Mouse (Mus musculus) liver, embryonic 13.5 days (tissue): ENCODE data around the gene Dnajc13. TPM values are rescaled to one million over a fixed set of nuclear protein-coding genes. Genes with fewer than 3 reads are reported as not detected.

Experiments
- ATAC-seq: fragments of 200-750 bp; cut with Nextera tagmentation; 2 replicates; pipeline ENCODE4 v1.8.0; 2017; ENCODE audit warnings: low read depth, mild to moderate bottlenecking, moderate number of reproducible peaks, moderate library complexity
- DNase-seq: peaks from one replicate; pipeline ENCODE4 v3.0.0; 2022
- H3K27ac ChIP-seq: fragments of 300-500 bp; sonication (generic); 2 replicates; pipeline ENCODE4 v1.5.1; 2015; ENCODE audit warnings: moderate library complexity, mild to moderate bottlenecking, inconsistent platforms
- H3K27me3 ChIP-seq: fragments of 300-500 bp; sonication (generic); 2 replicates; pipeline ENCODE4 v1.6.1; 2015; ENCODE audit warnings: mild to moderate bottlenecking, inconsistent platforms
- H3K36me3 ChIP-seq: fragments of 300-500 bp; sonication (generic); 2 replicates; pipeline ENCODE4 v1.6.1; 2015; ENCODE audit warnings: mild to moderate bottlenecking, inconsistent platforms
- H3K4me1 ChIP-seq: fragments of 300-500 bp; sonication (generic); replicated peaks from 2 replicates; pipeline ENCODE4 v1.6.1; 2015; ENCODE audit warnings: inconsistent platforms
- H3K4me2 ChIP-seq: fragments of 300-500 bp; sonication (generic); 2 replicates; pipeline ENCODE4 v1.6.1; 2015; ENCODE audit warnings: inconsistent platforms, mild to moderate bottlenecking, moderate library complexity
- H3K4me3 ChIP-seq: fragments of 300-500 bp; sonication (generic); replicated peaks from 2 replicates; pipeline ENCODE4 v1.5.1; 2015; ENCODE audit warnings: mild to moderate bottlenecking, inconsistent platforms
- H3K9ac ChIP-seq: fragments of 300-500 bp; sonication (generic); 2 replicates; pipeline ENCODE4 v1.6.1; 2015; ENCODE audit warnings: mild to moderate bottlenecking, inconsistent platforms
- H3K9me3 ChIP-seq: fragments of 300-500 bp; sonication (generic); replicated peaks from 2 replicates; pipeline ENCODE4 v1.6.1; 2016; ENCODE audit warnings: inconsistent platforms
- WGBS: fragments of 180-500 bp; shearing (Covaris S2); methylation state at CpG from one replicate; pipeline ENCODE4 v1.1.7; 2015; ENCODE audit not compliant: insufficient replicate concordance; 5-methylcytosine and 5-hydroxymethylcytosine counted together
- polyA plus RNA-seq: library from polyadenylated mRNA; unstranded; fragments of >200 nt; fragmentation: Nextera tagmentation; extraction: Ambion mirVana; gene quantifications from 2 replicates; pipeline ENCODE4 v1.2.1, GENCODE M21; 2015

The Dnajc13 gene
- polyA plus RNA-seq, 1 experiment from 2014 or later, result 6.4 TPM

GRCm38 (mm10) chr9:104277528-104278162, 14.9 kb upstream of the Dnajc13 start:
- no peak overlapping the region for H3K4me3 ChIP-seq
- H3K27me3 ChIP-seq, result no peaks in the 10 kb centered on the region
- H3K4me1 ChIP-seq, result no peaks in the 10 kb centered on the region
- H3K27ac ChIP-seq, result no peak overlapping the region
- H3K9me3 ChIP-seq, result no peaks in the 10 kb centered on the region
- no peak overlapping the region for H3K9ac ChIP-seq
- WGBS, result 19% methylated on average over 18 of the region's 18 CpGs
- DNase-seq (no peak), ATAC-seq (no peak)
- no peaks in the 10 kb centered on the region for H3K36me3 ChIP-seq
- H3K4me2 ChIP-seq, result no peak overlapping the region

- H3K9me3 ChIP-seq, result no peaks in the 10 kb centered on the region
- no peaks in the 10 kb centered on the region for H3K4me1 ChIP-seq
- H3K9ac ChIP-seq, result no peak overlapping the region
- no peaks in the 10 kb centered on the region for H3K36me3 ChIP-seq
- no peaks in the 10 kb centered on the region for H3K27me3 ChIP-seq
- no peak overlapping the region for H3K27ac ChIP-seq
- H3K4me3 ChIP-seq, result no peak overlapping the region
- WGBS, result 68% methylated on average over 17 of the region's 17 CpGs
- DNase-seq (no peak), ATAC-seq (no peak)
- no peak overlapping the region for H3K4me2 ChIP-seq
These were observed 12.5 kb upstream of the Dnajc13 start for GRCm38 (mm10) chr9:104275084-104275785.

GRCm38 (mm10) chr9:104272057-104272456, 9.3 kb upstream of the Dnajc13 start:
- Histone ChIP-seq H3K9me3 (no peaks in the 10 kb centered on the region), H3K36me3 (no peaks in the 10 kb centered on the region), H3K27ac (no peak overlapping the region), H3K4me3 (no peak overlapping the region), H3K4me1 (no peaks in the 10 kb centered on the region), H3K4me2 (no peak overlapping the region), H3K9ac (no peak overlapping the region), H3K27me3 (no peaks in the 10 kb centered on the region)
- ATAC-seq, result no peak
- WGBS, result 53% methylated on average over 4 of the region's 4 CpGs
- no peak for DNase-seq

GRCm38 (mm10) chr9:104271642-104272041, 8.9 kb upstream of the Dnajc13 start:
- Histone ChIP-seq H3K27me3 (no peaks in the 10 kb centered on the region), H3K4me1 (no peaks in the 10 kb centered on the region), H3K4me3 (no peak overlapping the region), H3K27ac (no peak overlapping the region), H3K9me3 (no peaks in the 10 kb centered on the region), H3K9ac (no peak overlapping the region), H3K4me2 (no peak overlapping the region), H3K36me3 (no peaks in the 10 kb centered on the region)
- WGBS, result 65% methylated on average over 4 of the region's 4 CpGs
- ATAC-seq (no peak), DNase-seq (no peak)

- no peak for ATAC-seq
- no peak overlapping the region for H3K9ac ChIP-seq
- H3K4me2 ChIP-seq, result no peak overlapping the region
- no peak overlapping the region for H3K27ac ChIP-seq
- H3K27me3 ChIP-seq, result no peaks in the 10 kb centered on the region
- H3K36me3 ChIP-seq, result no peaks in the 10 kb centered on the region
- 48% methylated on average over 3 of the region's 3 CpGs for WGBS
- H3K4me3 ChIP-seq, result no peak overlapping the region
- H3K4me1 ChIP-seq, result no peaks in the 10 kb centered on the region
- H3K9me3 ChIP-seq, result no peaks in the 10 kb centered on the region
- DNase-seq, result no peak
These were observed 7.2 kb upstream of the Dnajc13 start for GRCm38 (mm10) chr9:104269944-104270343.

- no peak overlapping the region for H3K27ac ChIP-seq
- H3K9ac ChIP-seq, result no peak overlapping the region
- H3K4me1 ChIP-seq, result no peaks in the 10 kb centered on the region
- no peaks in the 10 kb centered on the region for H3K27me3 ChIP-seq
- H3K36me3 ChIP-seq, result no peaks in the 10 kb centered on the region
- H3K4me2 ChIP-seq, result no peak overlapping the region
- DNase-seq (no peak), ATAC-seq (no peak)
- H3K4me3 ChIP-seq, result no peak overlapping the region
- whole genome bisulfite sequencing, result 23% methylated on average over 10 of the region's 10 CpGs
- no peaks in the 10 kb centered on the region for H3K9me3 ChIP-seq
These were observed 6.7 kb upstream of the Dnajc13 start for GRCm38 (mm10) chr9:104269349-104269871.

- Histone ChIP-seq H3K9me3 (no peaks in the 10 kb centered on the region), H3K36me3 (no peaks in the 10 kb centered on the region), H3K4me1 (peaks cover 32% of the 10 kb centered on the region), H3K9ac (no peak overlapping the region), H3K27ac (no peak overlapping the region), H3K27me3 (no peaks in the 10 kb centered on the region), H3K4me2 (no peak overlapping the region), H3K4me3 (no peak overlapping the region)
- 4% methylated on average over 2 of the region's 2 CpGs for WGBS
- ATAC-seq (no peak), DNase-seq (no peak)
These were observed 1.8 kb upstream of the Dnajc13 start for GRCm38 (mm10) chr9:104264567-104264966.

- Histone ChIP-seq H3K4me2 (peak overlapping the region; percentile 80), H3K9me3 (no peaks in the 10 kb centered on the region), H3K4me3 (peak overlapping the region; percentile 97), H3K27ac (peak overlapping the region; percentile 75), H3K9ac (peak overlapping the region; percentile 89), H3K27me3 (no peaks in the 10 kb centered on the region), H3K36me3 (no peaks in the 10 kb centered on the region), H3K4me1 (peaks cover 35% of the 10 kb centered on the region)
- WGBS, result under 1% methylated on average over 46 of the region's 46 CpGs
- DNase-seq, result peak; percentile 38
- ATAC-seq, result peak; percentile 47
These were observed 541 bp downstream of the Dnajc13 start for GRCm38 (mm10) chr9:104262016-104262762.

GRCm38 (mm10) chr9:104260306-104260705, 2.4 kb downstream of the Dnajc13 start:
- 58% methylated on average over 4 of the region's 4 CpGs for WGBS
- ATAC-seq, result no peak
- H3K4me2 ChIP-seq, result no peak overlapping the region

GRCm38 (mm10) chr9:104256085-104256484, 6.6 kb downstream of the Dnajc13 start:
- no peak overlapping the region for H3K27ac ChIP-seq
- WGBS, result 73% methylated on average over 2 of the region's 2 CpGs

More at GRCm38 (mm10) chr9:104260306-104260705, 2.4 kb downstream of the Dnajc13 start:
- Histone ChIP-seq H3K4me1 (peaks cover 35% of the 10 kb centered on the region), H3K27me3 (no peaks in the 10 kb centered on the region), H3K9ac (no peak overlapping the region), H3K9me3 (no peaks in the 10 kb centered on the region), H3K4me3 (no peak overlapping the region), H3K36me3 (no peaks in the 10 kb centered on the region), H3K27ac (no peak overlapping the region)
- DNase-seq, result no peak

GRCm38 (mm10) chr9:104254408-104255180, 8.1 kb downstream of the Dnajc13 start:
- Histone ChIP-seq H3K36me3 (no peaks in the 10 kb centered on the region), H3K4me3 (no peak overlapping the region), H3K4me2 (no peak overlapping the region), H3K4me1 (peaks cover 18% of the 10 kb centered on the region), H3K27me3 (no peaks in the 10 kb centered on the region), H3K27ac (no peak overlapping the region), H3K9me3 (no peaks in the 10 kb centered on the region), H3K9ac (no peak overlapping the region)
- ATAC-seq (peak; percentile 53), DNase-seq (no peak)
- WGBS, result 54% methylated on average over 9 of the region's 9 CpGs

More at GRCm38 (mm10) chr9:104256085-104256484, 6.6 kb downstream of the Dnajc13 start:
- DNase-seq (no peak), ATAC-seq (no peak)
- H3K4me2 ChIP-seq, result no peak overlapping the region
- peaks cover 30% of the 10 kb centered on the region for H3K4me1 ChIP-seq
- H3K36me3 ChIP-seq, result no peaks in the 10 kb centered on the region
- H3K4me3 ChIP-seq, result no peak overlapping the region
- H3K9me3 ChIP-seq, result no peaks in the 10 kb centered on the region
- no peaks in the 10 kb centered on the region for H3K27me3 ChIP-seq
- no peak overlapping the region for H3K9ac ChIP-seq
